Mouse (Mus musculus): ENCODE results near the gene Gm28038. TPM values are rescaled to one million over a fixed set of nuclear protein-coding genes. Genes with fewer than 3 reads are reported as not detected.

Gene Gm28038
- polyA plus RNA-seq, 1 experiment from 2014 or later = not detected

DNA sequence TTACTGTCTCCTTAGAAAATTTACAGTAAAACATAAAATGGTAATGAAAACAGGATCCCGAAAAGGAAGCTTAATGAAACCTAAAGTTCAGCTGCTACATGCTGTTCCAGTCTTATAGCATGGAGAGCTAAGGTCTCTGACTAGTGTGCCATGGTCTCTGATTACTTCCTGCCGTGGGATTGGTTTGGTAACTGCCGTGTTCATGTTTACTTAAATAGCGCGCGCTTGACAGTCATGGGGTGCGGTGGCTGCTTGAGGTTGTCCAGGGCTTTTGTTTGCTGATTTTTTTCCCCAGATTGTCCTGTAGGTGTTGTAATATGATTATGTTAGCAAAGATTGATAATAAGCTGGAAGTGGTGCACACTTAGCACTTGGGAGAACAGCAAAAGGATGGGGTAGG lies 25.2 kb downstream of the Gm28038 start:
- no peak overlapping the region for H3K4me2 ChIP-seq (ENCODE audit: low read depth, low read length)
- no peak overlapping the region for H3K9ac ChIP-seq (ENCODE audit: low read length)
- peaks cover 62% of the 10 kb centered on the region for H3K36me3 ChIP-seq (ENCODE audit: control insufficient read depth, insufficient read depth, low read length)
- no peak for ATAC-seq (ENCODE audit: low read depth)
- H3K9me3 ChIP-seq (ENCODE audit: control insufficient read depth, low read length) = no peaks in the 10 kb centered on the region
- WGBS = 82% methylated on average over 7 of the region's 7 CpGs
- no peak overlapping the region for H3K4me3 ChIP-seq (ENCODE audit: low read length)
- H3K27me3 ChIP-seq (ENCODE audit: control insufficient read depth, insufficient read depth, low read depth, low read length) = no peaks in the 10 kb centered on the region
- H3K27ac ChIP-seq (ENCODE audit: low read length) = no peak overlapping the region
- H3K4me1 ChIP-seq (replicated peaks; ENCODE audit: control insufficient read depth, insufficient read depth, low read length) = no peaks in the 10 kb centered on the region

GRCm38 (mm10) chr2:30309351-30309750 lies 28.5 kb downstream of the Gm28038 start:
- ATAC-seq (ENCODE audit: low read depth) = no peak
- peaks cover 68% of the 10 kb centered on the region for H3K36me3 ChIP-seq (ENCODE audit: control insufficient read depth, insufficient read depth, low read length)
- H3K4me2 ChIP-seq (ENCODE audit: low read depth, low read length) = no peak overlapping the region
- H3K4me3 ChIP-seq (ENCODE audit: low read length) = no peak overlapping the region
- no peak overlapping the region for H3K27ac ChIP-seq (ENCODE audit: low read length)
- no peaks in the 10 kb centered on the region for H3K4me1 ChIP-seq (replicated peaks; ENCODE audit: control insufficient read depth, insufficient read depth, low read length)
- H3K9me3 ChIP-seq (ENCODE audit: control insufficient read depth, low read length) = no peaks in the 10 kb centered on the region
- no peak overlapping the region for H3K9ac ChIP-seq (ENCODE audit: low read length)
- no peaks in the 10 kb centered on the region for H3K27me3 ChIP-seq (ENCODE audit: control insufficient read depth, insufficient read depth, low read depth, low read length)
- WGBS = 75% methylated on average over 3 of the region's 3 CpGs

GRCm38 (mm10) chr2:30311481-30311880 lies 30.6 kb downstream of the Gm28038 start:
- Histone ChIP-seq H3K27me3 (ENCODE audit: control insufficient read depth, insufficient read depth, low read depth, low read length) (no peaks in the 10 kb centered on the region), H3K36me3 (ENCODE audit: control insufficient read depth, insufficient read depth, low read length) (peaks cover 63% of the 10 kb centered on the region), H3K9me3 (ENCODE audit: control insufficient read depth, low read length) (no peaks in the 10 kb centered on the region), H3K9ac (ENCODE audit: low read length) (no peak overlapping the region), H3K4me3 (ENCODE audit: low read length) (no peak overlapping the region), H3K27ac (ENCODE audit: low read length) (no peak overlapping the region), H3K4me1 (replicated peaks; ENCODE audit: control insufficient read depth, insufficient read depth, low read length) (no peaks in the 10 kb centered on the region), H3K4me2 (ENCODE audit: low read depth, low read length) (no peak overlapping the region)
- ATAC-seq (ENCODE audit: low read depth) = no peak
- 87% methylated on average over 2 of the region's 2 CpGs for WGBS

GRCm38 (mm10) chr2:30316136-30316535 lies 35.3 kb downstream of the Gm28038 start:
- Histone ChIP-seq H3K27ac (ENCODE audit: low read length) (no peak overlapping the region), H3K4me2 (ENCODE audit: low read depth, low read length) (no peak overlapping the region), H3K9me3 (ENCODE audit: control insufficient read depth, low read length) (no peaks in the 10 kb centered on the region), H3K4me3 (ENCODE audit: low read length) (no peak overlapping the region), H3K4me1 (replicated peaks; ENCODE audit: control insufficient read depth, insufficient read depth, low read length) (no peaks in the 10 kb centered on the region), H3K9ac (ENCODE audit: low read length) (no peak overlapping the region), H3K36me3 (ENCODE audit: control insufficient read depth, insufficient read depth, low read length) (peaks cover 36% of the 10 kb centered on the region), H3K27me3 (ENCODE audit: control insufficient read depth, insufficient read depth, low read depth, low read length) (no peaks in the 10 kb centered on the region)
- WGBS = 91% methylated on average over 4 of the region's 4 CpGs
- no peak for ATAC-seq (ENCODE audit: low read depth)

- H3K4me3 ChIP-seq (ENCODE audit: low read length) = no peak overlapping the region
- no peak overlapping the region for H3K27ac ChIP-seq (ENCODE audit: low read length)
- no peaks in the 10 kb centered on the region for H3K4me1 ChIP-seq (replicated peaks; ENCODE audit: control insufficient read depth, insufficient read depth, low read length)
- H3K9ac ChIP-seq (ENCODE audit: low read length) = no peak overlapping the region
- 96% methylated on average over 5 of the region's 5 CpGs for WGBS
- ATAC-seq (ENCODE audit: low read depth) = no peak
- H3K27me3 ChIP-seq (ENCODE audit: control insufficient read depth, insufficient read depth, low read depth, low read length) = no peaks in the 10 kb centered on the region
- no peaks in the 10 kb centered on the region for H3K9me3 ChIP-seq (ENCODE audit: control insufficient read depth, low read length)
- no peak overlapping the region for H3K4me2 ChIP-seq (ENCODE audit: low read depth, low read length)
- peaks cover 36% of the 10 kb centered on the region for H3K36me3 ChIP-seq (ENCODE audit: control insufficient read depth, insufficient read depth, low read length)
These were observed 36.1 kb downstream of the Gm28038 start for GRCm38 (mm10) chr2:30316955-30317354.

GRCm38 (mm10) chr2:30319260-30319659 lies 38.4 kb downstream of the Gm28038 start:
- H3K4me2 ChIP-seq (ENCODE audit: low read depth, low read length) = no peak overlapping the region
- no peak overlapping the region for H3K9ac ChIP-seq (ENCODE audit: low read length)
- peaks cover 41% of the 10 kb centered on the region for H3K36me3 ChIP-seq (ENCODE audit: control insufficient read depth, insufficient read depth, low read length)
- no peak overlapping the region for H3K27ac ChIP-seq (ENCODE audit: low read length)
- no peak overlapping the region for H3K4me3 ChIP-seq (ENCODE audit: low read length)
- H3K4me1 ChIP-seq (replicated peaks; ENCODE audit: control insufficient read depth, insufficient read depth, low read length) = no peaks in the 10 kb centered on the region
- 67% methylated on average over 4 of the region's 4 CpGs for WGBS
- ATAC-seq (ENCODE audit: low read depth) = no peak
- no peaks in the 10 kb centered on the region for H3K9me3 ChIP-seq (ENCODE audit: control insufficient read depth, low read length)
- H3K27me3 ChIP-seq (ENCODE audit: control insufficient read depth, insufficient read depth, low read depth, low read length) = no peaks in the 10 kb centered on the region

- no peak overlapping the region for H3K4me2 ChIP-seq (ENCODE audit: low read depth, low read length)
- no peak for ATAC-seq (ENCODE audit: low read depth)
- no peaks in the 10 kb centered on the region for H3K9me3 ChIP-seq (ENCODE audit: control insufficient read depth, low read length)
- peaks cover 41% of the 10 kb centered on the region for H3K36me3 ChIP-seq (ENCODE audit: control insufficient read depth, insufficient read depth, low read length)
- no peak overlapping the region for H3K4me3 ChIP-seq (ENCODE audit: low read length)
- no peak overlapping the region for H3K27ac ChIP-seq (ENCODE audit: low read length)
- 94% methylated on average over 7 of the region's 7 CpGs for WGBS
- no peak overlapping the region for H3K9ac ChIP-seq (ENCODE audit: low read length)
- no peaks in the 10 kb centered on the region for H3K4me1 ChIP-seq (replicated peaks; ENCODE audit: control insufficient read depth, insufficient read depth, low read length)
- H3K27me3 ChIP-seq (ENCODE audit: control insufficient read depth, insufficient read depth, low read depth, low read length) = no peaks in the 10 kb centered on the region
These were observed 42.3 kb downstream of the Gm28038 start for GRCm38 (mm10) chr2:30323111-30323510.

GRCm38 (mm10) chr2:30325296-30325695 lies 44.5 kb downstream of the Gm28038 start:
- Histone ChIP-seq H3K27ac (ENCODE audit: low read length) (no peak overlapping the region), H3K4me1 (replicated peaks; ENCODE audit: control insufficient read depth, insufficient read depth, low read length) (no peaks in the 10 kb centered on the region), H3K4me2 (ENCODE audit: low read depth, low read length) (no peak overlapping the region), H3K4me3 (ENCODE audit: low read length) (no peak overlapping the region), H3K9me3 (ENCODE audit: control insufficient read depth, low read length) (no peaks in the 10 kb centered on the region), H3K9ac (ENCODE audit: low read length) (no peak overlapping the region), H3K27me3 (ENCODE audit: control insufficient read depth, insufficient read depth, low read depth, low read length) (no peaks in the 10 kb centered on the region), H3K36me3 (ENCODE audit: control insufficient read depth, insufficient read depth, low read length) (peaks cover 54% of the 10 kb centered on the region)
- ATAC-seq (ENCODE audit: low read depth) = no peak
- WGBS = 94% methylated on average over 5 of the region's 5 CpGs

DNA sequence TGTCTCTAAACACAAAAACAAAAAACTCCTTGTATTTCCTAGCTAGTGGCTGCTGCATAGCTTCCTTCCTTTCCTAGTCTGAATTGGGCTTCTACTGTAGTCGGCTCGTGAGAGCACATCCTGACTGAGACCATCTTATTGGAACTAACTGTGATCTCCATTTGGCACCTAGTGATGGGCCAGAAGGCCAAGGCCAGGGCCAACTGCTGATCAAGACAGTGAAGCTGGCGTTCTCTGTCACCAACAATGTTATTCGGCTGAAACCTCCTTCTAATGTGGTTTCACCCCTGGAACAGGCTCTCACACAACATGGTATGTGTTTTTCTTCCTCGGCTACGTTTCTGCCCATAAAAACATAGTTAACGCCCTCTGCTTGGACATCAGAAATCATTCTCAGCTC lies 46.4 kb downstream of the Gm28038 start:
- Histone ChIP-seq H3K4me3 (ENCODE audit: low read length) (no peak overlapping the region), H3K36me3 (ENCODE audit: control insufficient read depth, insufficient read depth, low read length) (peaks cover 52% of the 10 kb centered on the region), H3K9me3 (ENCODE audit: control insufficient read depth, low read length) (no peaks in the 10 kb centered on the region), H3K4me1 (replicated peaks; ENCODE audit: control insufficient read depth, insufficient read depth, low read length) (no peaks in the 10 kb centered on the region), H3K4me2 (ENCODE audit: low read depth, low read length) (no peak overlapping the region), H3K27ac (ENCODE audit: low read length) (no peak overlapping the region), H3K9ac (ENCODE audit: low read length) (no peak overlapping the region), H3K27me3 (ENCODE audit: control insufficient read depth, insufficient read depth, low read depth, low read length) (no peaks in the 10 kb centered on the region)
- ATAC-seq (ENCODE audit: low read depth) = no peak
- 83% methylated on average over 7 of the region's 7 CpGs for WGBS

DNA sequence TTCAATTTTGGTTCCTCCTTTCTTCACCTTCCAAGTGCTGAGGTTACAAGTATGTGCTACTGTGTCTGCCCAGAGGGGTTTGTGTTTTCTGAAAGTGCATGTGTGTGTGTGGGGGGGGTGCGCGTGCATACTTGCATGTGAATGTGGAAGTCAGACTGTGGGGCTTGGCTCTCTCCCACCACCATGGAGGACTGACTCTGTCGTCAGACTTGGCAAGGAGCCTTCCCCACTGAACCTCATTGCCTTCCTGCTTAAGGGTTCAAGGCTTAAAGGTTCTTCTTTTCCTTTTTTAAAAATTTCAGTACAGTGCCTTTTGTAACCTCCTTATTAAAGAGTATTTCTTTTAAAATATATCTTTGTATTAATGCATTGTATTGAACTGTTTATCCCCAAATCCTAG lies 47.9 kb downstream of the Gm28038 start:
- no peaks in the 10 kb centered on the region for H3K4me1 ChIP-seq (replicated peaks; ENCODE audit: control insufficient read depth, insufficient read depth, low read length)
- H3K9me3 ChIP-seq (ENCODE audit: control insufficient read depth, low read length) = no peaks in the 10 kb centered on the region
- WGBS = 83% methylated on average over 3 of the region's 3 CpGs
- no peak overlapping the region for H3K4me2 ChIP-seq (ENCODE audit: low read depth, low read length)
- H3K27ac ChIP-seq (ENCODE audit: low read length) = no peak overlapping the region
- no peak overlapping the region for H3K9ac ChIP-seq (ENCODE audit: low read length)
- no peaks in the 10 kb centered on the region for H3K27me3 ChIP-seq (ENCODE audit: control insufficient read depth, insufficient read depth, low read depth, low read length)
- ATAC-seq (ENCODE audit: low read depth) = no peak
- no peak overlapping the region for H3K4me3 ChIP-seq (ENCODE audit: low read length)
- H3K36me3 ChIP-seq (ENCODE audit: control insufficient read depth, insufficient read depth, low read length) = peaks cover 55% of the 10 kb centered on the region
